Mouse (Mus musculus): ENCODE results near the gene Vwf. TPM values are rescaled to one million over a fixed set of nuclear protein-coding genes. Genes with fewer than 3 reads are reported as not detected.

The Vwf gene
- 2.2 TPM for total RNA-seq (2023)

GRCm38 (mm10) chr6:125546474-125546873 is at the start of gene Vwf:
Gene Vwf (plus strand): TSS chr6:125546774.

GRCm38 (mm10) chr6:125690057-125690703 is 143.6 kb downstream of the Vwf start, which contains the start of gene Ano2:
Gene Ano2 (plus strand): TSS chr6:125690419.

Other genes starting within 250 kb of the Vwf start
- gene Ltbr, start 232.9 kb upstream of the Vwf start, total RNA-seq (2023) = 0.88 TPM
- gene Scnn1a, start 226.1 kb upstream of the Vwf start, total RNA-seq (2023) = not detected
- gene Tnfrsf1a, start 197.4 kb upstream of the Vwf start, total RNA-seq (2023) = 71.1 TPM
- not detected for gene Plekhg6, start 166.0 kb upstream of the Vwf start, total RNA-seq (2023)
- gene Cd9, start 52.0 kb upstream of the Vwf start, total RNA-seq (2023) = 48.0 TPM
- not detected for gene Ano2, start 143.6 kb downstream of the Vwf start, total RNA-seq (2023)